22 mouse cellular contexts compared by ENCODE assay signal in genomic region chr14:47234526-47235250, GRCm38 (mm10). TPM values are rescaled to one million over a fixed set of nuclear protein-coding genes. Genes with fewer than 3 reads are reported as not detected.
DNase-seq lines count a peak whose midpoint lies in the region; ATAC-seq and TF ChIP-seq lines count a peak whose summit lies in the region.
"Had no signal": no experiment of that assay in that cellular context is flagged by ENCODE, and none has a peak within 500 bp of the region (broad histone marks: within the 10 kb centered on the region; RNA-seq: fewer than 3 reads in every experiment).

No protein-coding gene starts in this region.

- H3K27me3 ChIP-seq in heart, embryonic 10.5 days (ENCODE audit: insufficient read depth, poor library complexity, severe bottlenecking) = no peaks in the 10 kb centered on the region
- no peaks in the 10 kb centered on the region for H3K27me3 ChIP-seq in liver, postnatal 0 days (ENCODE audit: insufficient read depth, low read length)
- H3K27me3 ChIP-seq in liver, embryonic 12.5 days (replicated peaks) = peaks cover 11% of the 10 kb centered on the region
- H3K27me3 ChIP-seq: CH12.LX; heart, embryonic 15.5 days; hindbrain, embryonic 15.5 days had no signal

- no peaks in the 10 kb centered on the region for H3K9me3 ChIP-seq in heart, embryonic 10.5 days
- H3K9me3 ChIP-seq in liver, postnatal 0 days (ENCODE audit: low read length) = peaks cover 3% of the 10 kb centered on the region; the same call in 1 of the 2 replicates
- peaks cover 16% of the 10 kb centered on the region for H3K9me3 ChIP-seq in liver, embryonic 12.5 days (replicated peaks)
- H3K9me3 ChIP-seq: embryonic facial prominence, embryonic 10.5 days; heart, embryonic 15.5 days; hindbrain, embryonic 15.5 days had no signal

- ATAC-seq in liver, postnatal 0 days = no peak
- no peak for ATAC-seq in liver, embryonic 12.5 days
- ATAC-seq in erythroblast, adult 5-6 weeks (replicated peaks; ENCODE audit: low FRiP score, poor library complexity, severe bottlenecking) = 0 out of 2 replicates have a peak, but pooled peaks have one; percentile 19
- ATAC-seq: forebrain, embryonic 14.5 days had no signal

- WGBS in heart, embryonic 10.5 days = 63% methylated on average over 5 of the region's 5 CpGs
- WGBS in liver, postnatal 0 days (ENCODE audit: insufficient replicate concordance) = 64% methylated on average over 5 of the region's 5 CpGs
- WGBS in liver, embryonic 12.5 days (ENCODE audit: insufficient replicate concordance) = 68% methylated on average over 5 of the region's 5 CpGs

- peaks cover 2% of the 10 kb centered on the region; the same call in 1 of the 2 replicates for H3K36me3 ChIP-seq in heart, embryonic 10.5 days
- no peaks in the 10 kb centered on the region for H3K36me3 ChIP-seq in liver, postnatal 0 days (replicated peaks; ENCODE audit: insufficient read depth, low read length)
- peaks cover 4% of the 10 kb centered on the region for H3K36me3 ChIP-seq in liver, embryonic 12.5 days
- H3K36me3 ChIP-seq: heart, embryonic 15.5 days; hindbrain, embryonic 15.5 days had no signal

- intact Hi-C loops in heart, postnatal 14 days (cut with DNase I) = no loop called here

- peaks cover 14% of the 10 kb centered on the region for H3K4me1 ChIP-seq in heart, embryonic 10.5 days
- H3K4me1 ChIP-seq in liver, postnatal 0 days (ENCODE audit: insufficient read depth) = peaks cover 10% of the 10 kb centered on the region; the same call in 1 of the 2 replicates
- peaks cover 32% of the 10 kb centered on the region for H3K4me1 ChIP-seq in liver, embryonic 12.5 days
- H3K4me1 ChIP-seq: embryonic facial prominence, embryonic 10.5 days; forebrain, embryonic 10.5 days; hindbrain, embryonic 15.5 days had no signal

- no peak overlapping the region for H3K4me2 ChIP-seq in liver, postnatal 0 days (ENCODE audit: low read depth, low read length)
- no peak overlapping the region for H3K4me2 ChIP-seq in liver, embryonic 12.5 days
- H3K4me2 ChIP-seq: heart, embryonic 11.5 days; heart, embryonic 15.5 days; hindbrain, embryonic 15.5 days had no signal

- no peak for TF ChIP-seq EP300 in liver, postnatal 0 days (IDR thresholded peaks at IDR 0.05; ENCODE audit: low read depth)

- no peak overlapping the region for H3K9ac ChIP-seq in liver, postnatal 0 days (replicated peaks)
- H3K9ac ChIP-seq in liver, embryonic 12.5 days = no peak overlapping the region
- H3K9ac ChIP-seq: heart, embryonic 15.5 days; hindbrain, embryonic 15.5 days had no signal

- DNase-seq in heart, embryonic 10.5 days (ENCODE audit: low spot score) = peak; percentile 72
- DNase-seq in heart, postnatal 14 days = no peak
- DNase-seq in liver, postnatal 0 days = no peak
- peak; percentile 24 for DNase-seq in thymus, postnatal 14 days
- DNase-seq in thymus, postnatal 4 days = no peak
- no peak for DNase-seq in embryo, embryonic 10 days (ENCODE audit: low spot score)
- DNase-seq: adrenal gland, adult 2 months; adrenal gland, postnatal 25 days; cerebellum, adult 11-12 months; cerebellum, adult 9-10 months; cerebellum, postnatal 25 days; gastrocnemius, postnatal 36 days; heart, adult 18-20 months had no signal

- TF ChIP-seq CTCF in liver, postnatal 0 days (IDR thresholded peaks at IDR 0.05; ENCODE audit: low read depth) = no peak

- H3K27ac ChIP-seq in heart, embryonic 10.5 days = no peak overlapping the region
- H3K27ac ChIP-seq in liver, postnatal 0 days (ENCODE audit: low read depth) = peak overlapping the region; percentile 44; the same call in 1 of the 2 replicates
- no peak overlapping the region for H3K27ac ChIP-seq in liver, embryonic 12.5 days
- H3K27ac ChIP-seq: embryonic facial prominence, embryonic 10.5 days; forebrain, embryonic 10.5 days; hindbrain, embryonic 15.5 days had no signal

- H3K4me3 ChIP-seq in heart, embryonic 10.5 days = no peak overlapping the region
- H3K4me3 ChIP-seq in liver, postnatal 0 days (ENCODE audit: low read depth, low read length) = no peak overlapping the region
- H3K4me3 ChIP-seq in liver, embryonic 12.5 days = no peak overlapping the region
- H3K4me3 ChIP-seq: embryonic facial prominence, embryonic 10.5 days; forebrain, embryonic 10.5 days; heart, embryonic 15.5 days; hindbrain, embryonic 15.5 days had no signal

RNA-seq across cellular contexts. Expression of gene Wdhd1, which starts 42.0 kb away (rescaled TPM):
- 31.8 and 35.9 TPM in 2 replicates for polyA plus RNA-seq in heart, embryonic 10.5 days (2016; fragmentation: Nextera tagmentation; extraction: Ambion mirVana)
- 1 to 10 TPM; 1.5 to 2.0 TPM for total RNA-seq in heart, postnatal 14 days (2021)
- polyA plus RNA-seq in liver, postnatal 0 days (2015; fragmentation: Nextera tagmentation; extraction: Ambion mirVana) = 10.1 and 13.7 TPM in 2 replicates
- 58.1 and 58.9 TPM in 2 replicates for polyA plus RNA-seq in liver, embryonic 12.5 days (2016; fragmentation: Nextera tagmentation; extraction: Ambion mirVana)
- total RNA-seq in erythroblast, adult 5-6 weeks (2015; ENCODE audit: low replicate concordance) = 40.3 and 52.7 TPM in 2 replicates
- total RNA-seq in erythroblast, adult 5-6 weeks (2017; ENCODE audit: low replicate concordance) = 82.9 and 164 TPM in 2 replicates

RNA-seq across cellular contexts. Expression of gene Socs4, which starts 42.0 kb away (rescaled TPM):
- polyA plus RNA-seq in heart, embryonic 10.5 days (2016; fragmentation: Nextera tagmentation; extraction: Ambion mirVana) = 2.0 and 3.3 TPM in 2 replicates
- total RNA-seq in heart, postnatal 14 days (2021) = 10 to 100 TPM; 16.3 to 20.0 TPM
- 1.7 and 1.9 TPM in 2 replicates for polyA plus RNA-seq in liver, postnatal 0 days (2015; fragmentation: Nextera tagmentation; extraction: Ambion mirVana)
- 3.0 and 4.3 TPM in 2 replicates for polyA plus RNA-seq in liver, embryonic 12.5 days (2016; fragmentation: Nextera tagmentation; extraction: Ambion mirVana)
- total RNA-seq in erythroblast, adult 5-6 weeks (2015; ENCODE audit: low replicate concordance) = 17.3 and 23.4 TPM in 2 replicates
- total RNA-seq in erythroblast, adult 5-6 weeks (2017; ENCODE audit: low replicate concordance) = 18.7 and 20.9 TPM in 2 replicates

RNA-seq across cellular contexts. Expression of gene Gch1, which starts 45.5 kb away (rescaled TPM):
- polyA plus RNA-seq in heart, embryonic 10.5 days (2016; fragmentation: Nextera tagmentation; extraction: Ambion mirVana) = 6.5 and 8.1 TPM in 2 replicates
- total RNA-seq in heart, postnatal 14 days (2021) = 1 to 10 TPM; 8.0 to 8.1 TPM
- polyA plus RNA-seq in liver, postnatal 0 days (2015; fragmentation: Nextera tagmentation; extraction: Ambion mirVana) = 29.6 and 38.3 TPM in 2 replicates
- 3.4 and 3.7 TPM in 2 replicates for polyA plus RNA-seq in liver, embryonic 12.5 days (2016; fragmentation: Nextera tagmentation; extraction: Ambion mirVana)
- total RNA-seq in erythroblast, adult 5-6 weeks (2015; ENCODE audit: low replicate concordance) = 131 and 161 TPM in 2 replicates
- 125 and 166 TPM in 2 replicates for total RNA-seq in erythroblast, adult 5-6 weeks (2017; ENCODE audit: low replicate concordance)

Comparison
In these comparisons a context has a peak if more than half of its experiments do, and no peak if none do; other contexts are left out.
1. DNase-seq: peak in heart, embryonic 10.5 days (single experiment) and thymus, postnatal 14 days (single experiment); none in heart, postnatal 14 days (0 of 2), liver, postnatal 0 days (single experiment), thymus, postnatal 4 days (single experiment) and embryo, embryonic 10 days (single experiment).